Mouse (Mus musculus) ovary, postnatal 14 days (tissue): ENCODE data around the gene Emp1.

Source experiments
- DNase-seq: peaks from one replicate; pipeline ENCODE4 v3.0.0; 2022; ENCODE audit warnings: low spot score

The Emp1 gene

GRCm38 (mm10) chr6:135362459-135363159 lies at the start of gene Emp1:
TSS of gene Emp1 (plus strand) at chr6:135362545.
- peak; percentile 66 for DNase-seq

- DNase-seq: no peak
Observed at GRCm38 (mm10) chr6:135313981-135314380, 48.4 kb upstream of the Emp1 start.

GRCm38 (mm10) chr6:135316141-135316540 lies 46.2 kb upstream of the Emp1 start:
- no peak for DNase-seq

- DNase-seq: no peak
Observed at GRCm38 (mm10) chr6:135319431-135319933, 42.9 kb upstream of the Emp1 start.

GRCm38 (mm10) chr6:135322749-135323148 lies 39.6 kb upstream of the Emp1 start:
- no peak for DNase-seq

GRCm38 (mm10) chr6:135323311-135323982 lies 38.9 kb upstream of the Emp1 start:
- DNase-seq: no peak

- DNase-seq: no peak
Observed at GRCm38 (mm10) chr6:135324111-135324510, 38.2 kb upstream of the Emp1 start.

- no peak for DNase-seq
Observed at GRCm38 (mm10) chr6:135324686-135325300, 37.6 kb upstream of the Emp1 start.

- no peak for DNase-seq
Observed at GRCm38 (mm10) chr6:135326847-135327246, 35.5 kb upstream of the Emp1 start.

- DNase-seq: no peak
Observed at GRCm38 (mm10) chr6:135331916-135332315, 30.4 kb upstream of the Emp1 start.

GRCm38 (mm10) chr6:135332737-135333281 lies 29.5 kb upstream of the Emp1 start:
- DNase-seq: no peak

- no peak for DNase-seq
Observed at GRCm38 (mm10) chr6:135333994-135334651, 28.2 kb upstream of the Emp1 start.

- no peak for DNase-seq
Observed at GRCm38 (mm10) chr6:135336376-135336775, 26.0 kb upstream of the Emp1 start.

GRCm38 (mm10) chr6:135340355-135341075 lies 21.8 kb upstream of the Emp1 start:
- DNase-seq: no peak

- DNase-seq: no peak
Observed at GRCm38 (mm10) chr6:135341076-135341378, 21.3 kb upstream of the Emp1 start.

GRCm38 (mm10) chr6:135351638-135352302 lies 10.6 kb upstream of the Emp1 start:
- no peak for DNase-seq

GRCm38 (mm10) chr6:135352537-135352936 lies 9.8 kb upstream of the Emp1 start:
- DNase-seq: no peak

- DNase-seq: no peak
Observed at GRCm38 (mm10) chr6:135354953-135355352, 7.4 kb upstream of the Emp1 start.

GRCm38 (mm10) chr6:135360331-135360730 lies 2.0 kb upstream of the Emp1 start:
- DNase-seq: no peak

GRCm38 (mm10) chr6:135362098-135362458 lies 267 bp upstream of the Emp1 start:
- no peak for DNase-seq

GRCm38 (mm10) chr6:135363344-135364040 lies 1.1 kb downstream of the Emp1 start:
- DNase-seq: no peak
